Mouse (Mus musculus) frontal cortex, postnatal 10 days (tissue): Measurements from ENCODE around the gene Mdh2.

Experiments used
- DNase-seq, 2 experiments: peaks; one replicate each; pipeline ENCODE4 v3.0.0; 2022; ENCODE audit warnings: low spot score in 2 of 2, mixed read lengths in 1 of 2

Gene Mdh2

DNA sequence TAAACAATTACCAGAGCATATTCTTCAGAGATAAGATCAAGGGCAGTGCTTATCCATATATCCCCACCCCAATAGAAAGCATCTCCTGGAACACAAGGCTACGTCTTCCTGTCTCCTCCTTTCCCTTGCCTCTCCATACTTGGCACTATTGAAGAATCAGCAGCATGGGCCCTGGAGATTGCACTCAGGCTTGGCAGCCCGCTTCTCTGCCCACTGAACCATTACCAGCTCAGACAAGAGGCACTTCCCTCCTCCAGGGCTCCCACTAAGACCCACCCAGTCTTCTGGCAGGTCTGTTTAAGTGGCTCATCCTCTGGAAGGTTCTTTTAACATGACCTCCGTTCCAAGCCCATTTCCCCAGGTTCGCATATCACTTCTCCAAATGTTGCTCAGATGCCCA, 1.7 kb upstream of the Mdh2 start:
- DNase-seq = no peak

DNA sequence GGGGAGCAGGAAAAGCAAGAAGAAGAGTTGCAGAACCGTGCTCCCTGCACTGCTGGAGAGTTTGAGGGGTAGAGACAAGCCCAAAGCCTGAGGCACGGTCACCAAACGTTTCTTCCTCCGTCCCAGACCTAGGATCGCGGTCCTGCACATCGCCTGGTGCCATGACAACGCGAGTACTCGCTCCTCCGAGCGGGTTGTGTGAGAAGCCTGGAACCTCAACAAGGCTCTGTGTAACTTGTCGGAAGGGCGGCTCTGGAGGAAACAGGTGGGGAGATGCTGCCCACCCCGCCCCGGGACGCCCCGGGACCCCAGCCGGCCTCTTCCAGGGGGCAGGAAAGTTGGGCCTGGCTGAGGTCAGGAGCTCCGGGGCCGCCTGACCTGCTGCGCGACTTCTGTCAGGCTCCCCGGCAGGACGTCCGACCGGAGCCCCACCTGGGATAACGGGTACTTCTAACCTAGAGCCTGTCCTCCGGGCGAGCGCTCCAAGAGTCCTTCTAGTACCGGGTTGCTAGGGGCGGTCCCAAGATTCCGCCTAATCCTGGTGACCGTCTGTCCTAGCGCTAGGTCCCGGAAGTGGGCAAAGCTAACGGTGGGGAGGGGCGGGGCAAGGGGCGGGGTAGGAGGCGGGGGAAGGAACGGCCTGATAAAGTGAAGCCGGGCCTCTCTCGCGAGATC, 347 bp upstream of the Mdh2 start, which contains the start of gene Styxl1:
TSS of gene Styxl1 (minus strand) at position 590 of the 675 bp plus-strand sequence.
- DNase-seq = no peak

DNA sequence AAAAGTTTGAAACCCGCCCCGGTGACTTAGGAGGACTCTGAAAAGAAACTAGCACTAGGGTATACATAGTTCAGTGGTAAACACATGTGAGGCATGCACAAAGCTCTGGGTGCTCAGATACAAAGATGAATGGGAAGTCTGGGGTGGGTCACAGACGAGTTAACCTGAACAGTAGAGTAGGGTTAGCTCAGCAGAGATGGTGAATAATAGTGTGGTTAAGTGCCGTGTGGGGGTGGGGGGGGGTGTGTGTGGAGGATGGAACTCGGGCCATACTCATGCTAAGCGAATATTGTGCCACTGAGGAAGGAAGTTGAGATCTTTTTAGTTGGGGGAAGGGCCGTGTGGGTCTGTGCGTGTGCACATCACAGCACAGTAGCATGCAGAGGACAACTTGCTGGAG, 2.1 kb downstream of the Mdh2 start:
- DNase-seq = no peak

DNA sequence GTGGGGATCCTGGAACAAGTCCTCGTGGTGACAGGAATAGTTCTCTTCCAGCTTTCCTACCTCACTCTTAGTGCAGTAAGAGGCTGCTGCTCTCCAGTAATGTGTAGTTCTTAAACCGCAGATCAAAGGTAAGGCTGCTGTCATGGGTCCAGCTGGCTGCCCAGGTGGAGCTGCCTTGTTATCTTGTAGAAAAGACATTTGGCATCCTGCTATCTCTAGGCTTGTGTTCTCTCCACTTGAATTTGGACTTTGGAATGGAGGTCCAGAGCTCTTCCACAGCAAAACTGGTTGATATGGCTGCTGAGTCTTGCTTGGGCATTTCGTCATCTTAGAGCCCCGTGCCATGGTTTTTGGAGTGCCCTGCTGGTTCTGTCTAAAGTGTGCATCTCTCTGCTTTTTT, 4.6 kb downstream of the Mdh2 start:
- DNase-seq = no peak

DNA sequence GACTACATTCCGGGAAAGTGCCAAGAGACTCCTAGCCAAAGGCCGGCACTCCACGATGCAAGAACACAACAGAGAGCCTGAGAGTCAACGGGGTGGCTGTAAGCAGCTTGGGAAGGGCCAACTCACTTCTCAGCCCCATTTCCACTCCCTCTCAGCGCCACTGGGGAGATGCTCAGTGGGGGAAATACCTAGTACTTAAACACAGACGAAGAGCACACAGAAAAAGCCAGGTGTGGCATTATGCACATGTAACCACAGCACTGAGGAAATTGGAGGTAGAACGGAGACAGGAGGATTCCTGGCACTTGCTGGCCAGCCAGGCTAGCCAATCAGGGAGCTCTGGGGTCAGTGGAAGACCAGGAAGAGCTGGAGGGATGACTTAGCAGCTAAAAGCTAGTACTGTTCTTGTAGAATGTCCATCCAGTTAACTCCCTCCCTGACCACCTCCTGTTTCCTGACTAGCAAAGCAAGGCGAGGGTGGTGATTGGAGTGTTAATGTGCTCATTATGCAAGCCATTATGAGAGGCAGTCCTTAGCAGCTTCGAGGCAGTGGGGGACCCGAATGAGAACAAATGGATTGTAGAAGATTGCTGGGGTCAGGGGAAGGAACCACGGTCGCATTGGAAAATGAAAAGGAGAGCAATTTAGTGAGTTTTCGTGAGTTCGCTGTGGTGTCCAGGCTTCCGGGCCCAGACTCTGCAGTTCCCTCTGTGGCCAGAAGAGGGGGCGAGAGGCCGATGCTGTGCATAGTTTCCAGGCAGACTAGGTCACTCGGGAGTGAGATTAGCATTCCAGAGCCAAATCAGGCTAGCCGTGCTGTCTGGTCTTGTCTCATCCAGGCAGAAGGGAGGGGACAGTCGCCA, 15.9 kb downstream of the Mdh2 start:
- peak; percentile 76 to 85 for DNase-seq

DNA sequence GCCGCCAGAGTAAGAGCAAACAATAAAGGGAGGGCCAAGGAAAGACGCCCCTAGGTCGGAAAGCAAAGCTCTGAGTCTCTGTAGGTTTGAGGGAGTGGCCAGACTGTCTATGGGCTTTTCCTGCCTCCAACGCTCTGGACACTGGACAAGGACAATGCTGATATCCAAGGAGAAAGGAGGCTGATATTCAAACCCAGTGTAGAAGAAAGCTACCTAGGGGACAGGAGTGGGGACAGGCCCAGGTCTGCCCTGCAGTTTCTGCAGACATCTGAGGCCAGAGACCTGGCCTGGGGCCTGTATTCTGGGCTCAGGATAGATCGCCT, 16.5 kb downstream of the Mdh2 start:
- no peak for DNase-seq

DNA sequence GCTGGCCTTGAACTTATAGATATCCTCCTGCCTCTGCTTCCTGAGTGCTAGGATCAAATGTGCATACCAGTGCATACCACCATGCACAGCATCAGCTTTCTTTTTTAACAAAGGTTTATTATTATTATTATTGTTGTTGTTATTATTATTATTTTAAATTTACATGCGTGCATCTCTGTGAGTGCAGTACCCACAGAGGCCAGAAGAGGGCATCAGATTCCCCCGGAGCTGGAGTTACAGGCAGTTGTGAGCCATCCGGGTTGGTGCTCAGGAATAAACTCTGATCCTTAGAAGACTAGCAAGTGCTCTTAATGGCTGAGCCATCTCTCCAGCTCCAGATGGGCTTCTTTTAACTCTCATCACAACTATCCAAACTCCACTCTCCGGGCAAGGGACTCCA, 21.5 kb downstream of the Mdh2 start:
- DNase-seq = no peak

DNA sequence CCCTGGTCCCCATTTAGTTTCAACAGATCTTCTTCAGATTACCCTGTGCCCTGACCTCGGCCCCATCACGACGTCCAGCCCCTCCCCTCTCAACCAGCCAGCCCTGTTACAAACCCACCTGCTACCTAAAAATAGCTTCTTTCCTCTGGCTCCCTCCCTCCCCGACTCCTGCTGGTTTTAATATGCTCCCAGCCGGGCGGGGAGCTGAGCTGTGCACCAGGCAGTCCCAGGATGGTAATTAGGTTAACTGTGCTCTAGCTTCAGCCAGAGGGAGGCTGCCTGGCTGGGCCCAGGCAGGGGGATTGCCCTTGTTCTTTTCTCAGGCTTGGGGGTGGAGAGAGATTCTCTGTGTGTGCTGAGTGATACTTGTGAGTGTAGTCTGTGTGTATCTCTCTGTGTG, 22.6 kb downstream of the Mdh2 start:
- no peak for DNase-seq

DNA sequence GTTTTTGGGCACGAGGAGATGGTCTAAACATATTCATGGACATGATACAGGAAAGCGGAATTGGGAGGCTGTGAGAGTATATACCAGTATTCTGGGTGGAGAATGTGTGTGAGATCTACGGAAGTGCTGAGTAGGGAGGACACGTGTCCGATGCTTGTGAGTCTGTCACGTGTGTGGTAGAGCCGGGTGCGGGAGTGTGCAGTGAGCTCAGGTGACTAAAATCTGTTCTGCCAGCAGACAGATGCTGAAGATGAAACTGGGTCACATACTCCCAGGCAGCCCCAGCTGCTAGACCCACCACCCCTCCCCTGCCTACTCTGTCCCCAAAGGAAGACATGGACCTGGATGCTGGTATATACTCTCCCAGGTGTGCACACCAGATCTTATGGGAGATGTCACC, 24.4 kb downstream of the Mdh2 start:
- no peak for DNase-seq

DNA sequence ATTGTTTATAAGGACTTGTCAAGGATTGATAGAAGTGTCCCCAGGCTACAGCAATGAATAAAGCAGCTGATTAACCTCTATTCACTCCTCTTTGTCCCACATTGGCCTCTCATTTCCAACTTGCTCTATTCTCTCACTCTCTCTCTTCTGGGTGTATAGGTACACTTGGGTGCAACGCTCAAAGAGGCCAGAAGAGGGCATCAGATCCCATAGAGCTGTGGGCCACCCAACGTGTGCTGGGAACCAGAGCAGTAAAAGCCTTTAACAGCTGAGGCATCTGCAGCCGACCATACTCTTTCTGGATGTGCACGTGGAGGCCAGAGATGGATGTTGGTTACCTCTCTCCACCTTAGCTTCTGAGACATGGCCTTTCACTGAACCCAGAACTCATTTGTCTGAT, 24.9 kb downstream of the Mdh2 start:
- no peak for DNase-seq

DNA sequence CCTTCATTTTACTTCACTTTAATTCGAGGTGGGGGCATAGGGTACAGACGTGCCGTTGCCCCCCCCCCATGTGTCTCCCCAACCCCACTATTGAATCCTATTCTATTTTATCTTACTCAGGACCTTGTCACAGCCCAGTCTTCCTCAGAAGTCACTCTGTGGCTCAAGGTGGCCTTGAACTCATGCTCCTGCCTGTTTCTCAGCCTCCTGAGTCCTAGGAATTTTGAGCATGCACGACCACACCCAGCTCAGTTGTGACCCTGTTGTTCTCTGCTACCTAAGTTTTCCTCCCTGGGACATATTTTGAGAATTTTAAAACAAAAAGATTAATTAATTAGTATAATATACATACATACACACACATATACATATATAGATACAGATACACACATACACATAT, 25.4 kb downstream of the Mdh2 start:
- no peak for DNase-seq

DNA sequence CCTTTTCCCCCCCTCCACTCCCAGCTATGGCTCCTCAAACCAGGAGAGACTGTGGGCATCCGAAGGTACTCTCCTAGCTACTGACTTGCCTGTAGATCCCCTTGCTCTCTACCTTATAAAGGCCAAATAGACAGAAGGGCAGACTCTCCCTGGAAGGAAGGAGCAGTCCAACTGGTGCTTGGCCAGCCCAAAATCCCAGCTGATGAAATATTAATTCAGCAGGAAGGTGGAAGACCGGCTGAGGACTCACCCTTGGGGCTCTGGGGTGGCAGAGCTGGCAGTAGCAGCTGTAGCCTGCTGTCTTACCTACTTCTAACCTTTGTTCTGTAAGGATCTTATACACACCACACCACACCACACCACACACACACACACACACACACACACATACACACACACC, 26.5 kb downstream of the Mdh2 start:
- DNase-seq = no peak

DNA sequence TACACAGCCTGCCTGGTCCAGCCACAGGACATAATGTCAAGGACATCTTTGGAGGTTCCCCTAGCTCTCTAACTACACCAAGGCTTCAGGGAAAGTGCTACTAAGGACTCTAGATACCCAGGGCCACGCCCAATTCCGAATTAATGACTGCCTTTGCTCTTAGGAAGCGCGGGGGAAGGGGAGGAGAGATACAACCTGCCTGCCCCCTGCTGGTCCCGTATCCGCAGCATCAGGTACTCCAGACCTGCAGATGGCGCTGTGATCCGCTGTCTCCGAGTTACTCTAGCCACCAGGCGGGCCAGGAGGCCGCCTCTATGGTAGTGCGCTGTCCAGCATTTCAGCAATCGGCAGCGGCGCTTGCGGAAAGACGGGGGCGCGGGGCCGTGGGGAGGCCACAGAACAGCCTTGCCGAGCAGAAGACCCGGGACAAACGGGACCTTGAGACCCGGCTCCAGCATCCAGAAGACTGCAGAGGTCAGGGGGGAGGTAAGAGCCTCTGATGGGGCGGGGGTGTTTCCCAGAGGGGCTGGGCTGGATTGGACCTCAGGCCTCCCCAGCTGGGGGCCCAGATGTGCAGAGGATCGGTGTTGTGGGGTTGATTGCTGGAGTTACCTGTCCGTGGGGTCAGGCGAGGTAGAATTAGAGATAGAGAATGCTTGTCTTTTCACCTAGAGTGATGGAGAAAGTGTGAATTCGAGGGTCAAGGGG, 28.4 kb downstream of the Mdh2 start, which contains the start of gene Srrm3:
TSS of gene Srrm3 (plus strand) at position 336 of the 708 bp plus-strand sequence.
- peak; percentile 81 to 91 for DNase-seq

DNA sequence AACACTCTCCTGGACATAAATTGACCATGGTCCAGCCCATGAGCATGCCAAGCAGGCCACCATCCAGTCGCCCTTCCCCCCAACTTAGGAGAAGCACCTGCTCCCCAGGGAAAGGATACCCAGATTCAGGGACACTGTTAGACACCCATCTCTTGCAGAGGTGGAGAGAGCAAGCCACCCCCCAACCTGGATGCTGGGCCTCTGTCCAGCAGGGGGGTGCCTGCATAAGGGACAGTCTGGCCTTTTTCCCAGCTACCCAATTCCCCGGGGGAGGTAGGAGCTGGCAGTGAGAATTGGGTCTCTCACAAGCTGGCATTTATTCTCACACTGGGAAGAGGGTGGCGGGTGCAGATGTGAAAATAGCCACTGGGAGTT, 29.0 kb downstream of the Mdh2 start:
- peak in 1 of 2 experiments; percentile 48 for DNase-seq

DNA sequence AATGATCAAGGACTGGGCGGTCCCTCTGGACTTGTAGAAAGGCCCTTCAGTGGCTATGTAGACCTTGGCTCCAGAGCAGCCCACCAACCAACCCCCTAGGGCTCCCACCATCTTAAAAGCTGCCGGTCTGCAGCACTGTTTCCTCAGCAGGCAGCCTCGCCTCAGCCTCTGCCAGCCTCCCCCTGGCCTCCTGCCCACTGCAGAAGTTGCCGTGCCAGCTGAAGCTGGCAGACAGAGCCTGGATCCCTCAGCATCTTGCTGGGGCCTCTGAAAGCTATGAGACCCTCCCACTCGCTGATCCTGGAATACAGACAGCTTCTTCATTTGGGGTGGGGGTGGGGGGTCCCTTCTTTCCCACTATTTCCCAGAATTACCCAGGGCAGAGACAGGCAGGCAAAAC, 34.7 kb downstream of the Mdh2 start:
- peak in 1 of 2 experiments; percentile 65 for DNase-seq

DNA sequence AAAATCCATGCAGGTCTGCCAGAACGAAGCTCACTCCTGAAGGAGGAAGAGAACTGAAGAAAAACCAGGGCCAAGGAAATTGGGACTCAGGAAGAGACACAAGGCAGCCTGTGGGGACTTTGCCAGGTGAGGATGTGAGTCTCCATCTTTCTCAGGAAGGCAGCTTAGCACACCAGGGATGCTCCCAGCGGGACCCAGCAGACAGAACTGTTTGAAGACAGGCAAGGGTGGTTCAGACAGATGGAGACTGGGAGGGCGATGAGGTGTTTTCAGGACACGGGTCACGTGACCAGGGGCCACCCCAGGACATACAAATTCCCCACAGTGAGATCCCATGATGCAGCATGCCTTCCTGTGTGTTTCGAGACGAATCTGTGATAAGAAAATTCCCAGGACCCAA, 40.2 kb downstream of the Mdh2 start:
- no peak for DNase-seq

DNA sequence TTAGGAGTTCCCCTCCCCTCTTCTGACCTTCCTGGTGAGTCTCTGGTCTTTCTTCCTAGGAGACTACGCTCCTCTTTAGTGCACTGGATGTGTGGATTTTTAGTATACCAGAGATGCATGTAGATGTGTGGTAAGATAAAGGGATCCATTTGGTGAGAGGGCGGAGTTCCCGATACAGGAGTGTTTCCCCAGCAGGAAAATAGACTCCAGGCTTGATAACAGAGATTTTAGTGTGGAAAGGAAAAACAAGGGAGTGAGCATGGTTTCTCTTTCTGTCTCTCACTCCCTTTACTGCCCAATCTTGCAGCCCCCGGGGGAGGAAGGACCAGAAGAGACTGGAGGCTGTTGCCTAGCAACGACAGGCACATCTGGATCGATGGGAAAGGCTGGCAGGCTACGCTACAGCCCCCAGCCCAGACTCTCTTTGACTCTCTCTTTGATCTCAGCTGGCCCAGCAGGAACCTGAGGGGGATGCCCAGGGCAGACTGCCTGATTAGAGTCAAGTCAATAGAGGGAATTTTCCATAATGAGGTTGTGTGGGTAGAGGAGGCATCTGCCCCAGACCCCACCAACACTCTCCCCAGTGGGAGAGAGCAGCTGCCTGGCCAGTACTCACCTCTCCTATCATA, 44.1 kb downstream of the Mdh2 start:
- DNase-seq = no peak

DNA sequence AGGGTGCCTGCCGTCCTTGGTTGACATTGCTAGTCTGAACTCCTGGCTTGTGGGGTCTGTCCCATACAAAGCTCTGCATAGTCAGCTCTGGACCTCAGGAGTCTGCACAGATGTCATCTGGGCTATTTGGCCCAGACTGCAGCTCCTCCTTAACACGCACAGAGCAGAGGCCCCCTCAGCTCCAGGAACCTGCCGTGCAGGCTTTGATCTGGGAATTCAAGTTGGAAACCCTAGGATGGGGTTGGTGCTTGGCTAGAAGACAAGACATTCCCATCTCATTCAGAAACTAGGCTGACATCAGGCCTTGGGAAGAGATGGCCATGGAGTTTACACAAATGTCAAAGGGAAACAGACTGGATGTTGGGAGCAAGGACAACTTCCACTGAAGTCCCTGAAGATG, 46.2 kb downstream of the Mdh2 start:
- DNase-seq = no peak

DNA sequence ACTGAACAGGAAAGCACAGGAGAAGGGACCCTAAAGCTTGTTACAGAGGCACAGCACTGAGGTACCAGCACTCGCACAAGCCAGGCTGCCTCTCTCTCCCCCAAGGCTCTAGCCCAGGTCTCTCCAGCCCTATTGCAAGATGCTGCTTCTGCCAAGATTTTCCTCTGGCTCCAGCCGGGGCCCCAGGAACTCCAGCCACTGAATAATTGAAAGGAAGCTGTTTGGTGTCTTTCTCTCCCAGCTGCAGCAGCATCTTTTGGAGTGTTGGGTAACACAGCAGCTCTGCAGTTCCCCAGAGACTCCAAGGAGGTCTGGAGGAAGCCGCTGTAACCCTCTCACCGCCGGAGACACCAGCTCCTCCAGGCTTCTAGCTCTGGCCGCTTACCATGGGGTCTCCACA, 47.9 kb downstream of the Mdh2 start:
- DNase-seq = no peak

DNA sequence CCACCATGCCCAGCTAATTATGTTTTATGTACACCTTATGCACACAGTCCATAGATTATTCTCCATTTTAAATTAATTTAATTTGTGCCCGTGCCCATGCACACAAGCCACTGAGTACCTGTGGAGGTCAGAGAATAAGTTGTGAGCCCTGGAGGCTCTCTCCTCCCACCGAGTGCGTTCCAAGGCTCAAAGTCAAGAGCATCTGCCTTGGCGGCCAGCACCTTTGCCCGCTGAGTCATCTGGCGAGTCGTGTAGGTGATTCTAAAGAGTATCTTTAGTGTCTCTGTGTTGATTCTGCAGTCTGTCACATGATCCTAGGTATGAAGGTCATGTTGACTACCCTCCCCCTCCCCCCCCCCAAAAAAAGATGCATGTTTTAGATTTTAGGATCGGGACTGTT, 51.1 kb downstream of the Mdh2 start:
- no peak for DNase-seq

DNA sequence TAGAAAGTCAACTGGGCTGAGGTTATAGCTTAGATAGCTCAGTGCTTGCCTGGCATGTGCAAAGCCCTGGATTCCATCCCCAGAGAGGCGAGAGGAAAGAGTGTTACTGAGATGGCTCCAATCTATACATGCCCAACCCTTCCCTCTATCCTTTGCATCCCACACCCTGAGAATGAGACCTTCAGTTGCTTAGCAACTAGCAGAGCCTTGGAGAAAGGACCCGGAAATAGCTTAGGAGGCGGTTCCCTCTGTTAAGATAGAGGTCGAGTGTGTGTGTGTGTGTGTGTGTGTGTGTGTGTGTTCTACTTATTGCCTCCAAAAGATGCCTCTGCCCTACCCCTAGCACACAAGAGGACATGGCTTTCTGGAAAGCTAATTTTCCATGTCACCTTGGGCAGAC, 54.4 kb downstream of the Mdh2 start:
- peak in 1 of 2 experiments; percentile 67 for DNase-seq

DNA sequence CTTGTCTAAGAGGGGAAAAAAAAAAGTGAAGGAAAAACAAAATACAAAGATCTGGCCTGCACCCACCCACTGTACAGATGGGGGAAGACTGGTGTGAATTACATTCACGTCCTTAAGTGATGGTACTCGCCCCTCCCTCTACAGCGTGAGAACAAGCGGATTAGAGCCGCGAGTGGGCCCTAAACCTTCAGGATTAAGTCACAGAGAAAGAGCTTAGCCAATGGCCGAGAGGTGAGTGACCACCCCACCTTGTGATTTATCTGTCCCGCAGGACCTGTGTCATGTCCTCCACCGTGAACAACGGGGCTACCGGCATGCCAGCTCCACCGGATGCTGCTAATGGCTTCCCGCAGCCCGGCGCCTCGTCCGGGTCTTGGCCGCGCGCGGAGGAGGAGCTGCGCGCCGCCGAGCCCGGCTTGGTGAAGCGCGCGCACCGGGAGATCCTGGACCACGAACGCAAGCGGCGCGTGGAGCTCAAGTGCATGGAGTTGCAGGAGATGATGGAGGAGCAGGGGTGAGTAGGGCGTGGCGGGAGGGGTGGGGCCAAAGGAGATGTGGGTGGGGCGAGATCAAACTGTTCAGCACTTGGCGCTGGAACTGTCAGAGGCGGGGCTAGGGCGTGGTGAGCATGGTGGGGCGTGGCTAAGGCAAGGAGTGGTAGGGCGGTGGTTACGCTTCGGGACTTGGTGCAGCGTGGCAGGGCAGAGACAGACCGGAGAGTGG, 56.6 kb downstream of the Mdh2 start:
- DNase-seq = peak; percentile 71 to 72
